Mouse (Mus musculus): ENCODE measurements around the gene Gap43.

DNA sequence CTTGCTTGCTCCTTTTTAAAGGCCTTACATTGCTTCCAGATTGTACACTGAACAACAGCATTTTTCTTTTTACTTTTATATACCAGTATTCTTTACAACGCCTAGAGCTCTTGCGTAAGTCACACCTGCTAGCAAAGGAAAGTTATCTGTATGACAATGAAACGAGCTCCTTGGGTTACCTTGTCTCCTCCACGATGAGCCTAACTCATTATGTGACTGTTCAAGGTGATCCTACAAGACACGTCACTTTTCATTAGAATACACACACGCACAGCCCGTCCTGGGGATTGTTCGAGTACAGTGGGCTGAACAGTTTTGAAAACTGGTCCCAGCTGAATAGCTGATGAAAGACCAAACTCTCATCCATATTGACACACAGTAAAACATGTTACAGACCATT lies 63.2 kb downstream of the Gap43 start:
- TF ChIP-seq EP300 (optimal IDR thresholded peaks at IDR 0.05), result no peak
- TF ChIP-seq CTCF (IDR thresholded peaks at IDR 0.05; ENCODE audit: low read depth), result no peak

Measured in stomach, postnatal 0 days (tissue).